Mouse (Mus musculus): ENCODE data around the gene D930020B18Rik. TPM values are rescaled to one million over a fixed set of nuclear protein-coding genes. Genes with fewer than 3 reads are reported as not detected.

The D930020B18Rik gene
- total RNA-seq, 2 experiments from 2014 or later = 0.30 to 0.39 TPM

DNA sequence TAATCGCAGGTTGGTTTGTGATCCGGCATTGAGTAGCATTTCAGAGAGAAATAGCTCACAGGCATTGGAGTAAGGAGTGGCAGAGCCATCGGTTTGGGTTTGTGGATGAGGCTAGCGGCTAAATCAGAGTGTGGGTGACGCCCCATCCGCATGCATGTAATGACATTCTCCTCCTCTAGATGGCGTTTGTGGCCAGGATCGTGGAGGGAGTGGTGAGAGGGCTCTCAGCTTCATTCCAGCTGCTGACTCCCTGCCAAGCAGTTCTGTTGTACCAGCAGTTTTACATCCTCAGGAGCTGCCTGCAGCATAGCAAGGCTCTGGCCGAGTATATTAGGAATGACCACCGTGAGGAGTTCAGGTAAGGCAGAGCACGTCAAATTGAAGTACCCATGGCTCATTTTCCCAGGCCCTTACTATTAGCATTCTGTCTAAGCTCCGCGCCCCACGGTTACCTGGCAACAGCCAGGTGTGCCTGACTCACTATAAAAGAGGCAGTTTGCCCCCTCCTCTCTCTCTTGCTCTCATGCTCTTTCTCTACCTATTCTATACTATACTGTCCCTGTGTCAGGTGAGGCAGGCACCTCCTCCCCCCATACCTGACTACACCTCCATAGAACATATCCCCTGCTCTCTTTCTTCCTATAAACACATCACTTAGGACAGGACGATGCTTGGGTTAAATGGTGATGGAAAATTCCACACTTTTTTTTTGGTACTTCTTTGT, 48.4 kb downstream of the D930020B18Rik start:
- intact Hi-C loops (cut with DNase I) = no loop called here
- DNase-seq (ENCODE audit: extremely low spot score in 1 of 2, low spot score in 2 of 2) = peak; percentile 75 to 90

DNA sequence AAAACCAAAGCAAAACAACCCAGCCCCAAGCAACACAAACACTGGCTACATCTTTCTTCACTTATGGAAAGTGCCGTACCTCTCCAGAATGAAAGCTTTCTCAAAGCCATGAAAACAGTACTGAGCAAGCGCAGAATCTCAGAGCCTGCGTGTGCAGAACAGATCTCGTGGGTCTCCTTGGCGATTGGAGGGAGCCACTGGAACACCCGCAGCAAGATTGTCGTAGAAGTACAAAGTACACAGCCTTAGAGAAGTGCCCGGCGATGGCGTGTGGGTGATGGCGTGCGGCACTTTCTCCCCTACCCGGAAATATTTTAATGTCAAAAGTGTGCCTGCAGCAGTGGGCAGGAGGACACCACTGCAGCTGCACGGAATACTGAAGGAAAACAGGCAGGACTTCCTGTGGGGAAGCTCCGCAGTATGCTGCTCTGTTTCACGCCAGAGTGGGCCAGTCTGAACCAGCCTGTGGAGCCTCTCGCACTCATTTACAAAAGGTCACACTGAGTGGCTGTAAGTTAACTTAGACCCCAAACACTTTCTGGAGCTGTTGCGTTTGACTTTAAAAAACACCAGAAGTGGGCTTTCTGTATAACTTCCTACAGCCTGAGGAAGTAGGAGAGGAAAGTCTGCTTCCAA, 51.7 kb downstream of the D930020B18Rik start:
- intact Hi-C loops (cut with DNase I) = no loop called here
- no peak for DNase-seq (ENCODE audit: extremely low spot score in 1 of 2, low spot score in 2 of 2)

DNA sequence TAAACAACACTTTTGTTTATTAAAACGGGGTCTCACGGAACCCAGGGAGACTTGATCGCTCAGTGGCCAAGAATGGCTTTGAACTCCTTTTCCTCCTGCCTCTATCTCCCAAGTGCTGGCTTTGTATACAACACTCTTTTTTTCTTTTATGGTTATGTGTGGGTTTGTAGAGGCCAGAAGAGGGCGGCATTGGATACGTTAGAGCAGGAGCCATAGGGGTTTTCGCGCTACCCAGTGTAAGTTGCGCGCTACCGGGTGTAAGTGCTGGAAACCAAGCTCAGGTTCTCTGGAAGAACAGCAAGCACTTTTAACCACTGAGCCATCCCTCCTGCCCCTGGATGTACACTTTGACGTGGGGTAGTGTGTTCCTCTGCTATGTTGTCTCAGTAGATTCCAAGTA, 53.2 kb downstream of the D930020B18Rik start:
- intact Hi-C loops (cut with DNase I) = no loop called here
- no peak for DNase-seq (ENCODE audit: extremely low spot score in 1 of 2, low spot score in 2 of 2)

DNA sequence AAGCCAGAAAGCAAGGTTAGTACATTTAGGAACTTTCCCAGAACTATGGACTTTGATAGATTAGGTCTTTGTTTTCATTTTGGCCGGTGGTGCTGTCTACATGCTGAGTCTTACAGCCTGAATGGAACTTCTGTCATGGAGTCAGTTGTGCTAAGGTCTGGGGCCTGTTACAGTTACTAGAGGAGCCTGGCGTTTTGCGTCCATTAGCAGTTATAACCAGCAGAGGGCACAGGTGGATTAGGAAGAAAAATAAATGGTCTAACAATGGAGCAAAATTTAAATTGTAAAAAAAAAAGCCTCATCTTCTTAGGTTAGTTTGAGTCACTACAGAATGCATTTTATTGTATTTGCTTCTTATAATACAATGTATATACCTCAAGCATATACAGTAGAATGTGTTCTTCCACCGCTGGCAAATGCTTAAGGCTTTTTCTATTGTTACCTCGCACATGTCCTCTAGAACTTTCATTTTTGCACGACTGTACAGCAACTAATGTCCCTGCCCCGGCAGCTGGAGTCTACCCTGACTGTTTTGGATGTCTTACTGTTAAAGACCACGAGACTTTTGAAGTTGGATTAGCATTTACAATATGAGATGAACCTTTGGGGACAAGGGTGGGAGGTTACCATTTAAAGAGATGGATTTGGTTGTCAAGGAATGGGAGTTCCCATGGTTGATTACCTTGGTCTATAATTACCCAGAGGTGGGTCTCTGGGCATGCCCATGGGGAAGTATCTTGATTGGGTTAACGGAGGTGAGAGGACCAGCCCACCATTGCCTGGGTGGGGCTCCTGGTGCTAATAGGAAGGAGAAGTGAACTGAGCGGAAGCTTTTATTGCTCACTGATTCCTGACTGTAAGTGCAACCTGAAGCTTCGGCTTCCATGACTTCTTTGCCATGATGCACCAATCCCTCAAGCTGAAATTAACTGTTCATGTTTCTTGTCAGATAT, 60.2 kb downstream of the D930020B18Rik start:
- intact Hi-C loops (cut with DNase I) = loop anchor here (5.0 kb wide), 1 partner anchor 351 kb away; no protein-coding TSS in a partner anchor
- DNase-seq (ENCODE audit: extremely low spot score in 1 of 2, low spot score in 2 of 2) = peak; percentile 31 to 47

DNA sequence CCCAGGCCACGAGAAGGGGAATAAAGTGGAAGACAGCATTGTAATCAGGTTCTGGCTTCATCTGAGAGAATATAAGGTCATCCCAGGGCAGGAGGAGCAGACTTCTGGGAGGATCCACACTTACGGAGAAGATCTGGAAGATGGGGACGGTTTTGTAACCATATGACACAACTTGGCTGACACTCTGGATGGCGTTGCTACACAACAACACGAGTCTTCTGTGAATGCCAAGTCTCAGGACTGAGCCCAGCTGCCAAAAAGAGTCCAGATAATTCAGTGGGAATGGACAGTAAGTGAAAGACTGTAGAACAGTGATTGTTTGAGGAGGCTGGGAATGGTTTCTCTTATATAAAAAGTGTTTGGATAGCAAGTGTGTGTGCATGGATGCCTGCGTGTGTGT, 62.2 kb downstream of the D930020B18Rik start:
- intact Hi-C loops (cut with DNase I) = loop anchor here (5.0 kb wide), 1 partner anchor 349 kb away; no protein-coding TSS in a partner anchor
- no peak for DNase-seq (ENCODE audit: extremely low spot score in 1 of 2, low spot score in 2 of 2)

DNA sequence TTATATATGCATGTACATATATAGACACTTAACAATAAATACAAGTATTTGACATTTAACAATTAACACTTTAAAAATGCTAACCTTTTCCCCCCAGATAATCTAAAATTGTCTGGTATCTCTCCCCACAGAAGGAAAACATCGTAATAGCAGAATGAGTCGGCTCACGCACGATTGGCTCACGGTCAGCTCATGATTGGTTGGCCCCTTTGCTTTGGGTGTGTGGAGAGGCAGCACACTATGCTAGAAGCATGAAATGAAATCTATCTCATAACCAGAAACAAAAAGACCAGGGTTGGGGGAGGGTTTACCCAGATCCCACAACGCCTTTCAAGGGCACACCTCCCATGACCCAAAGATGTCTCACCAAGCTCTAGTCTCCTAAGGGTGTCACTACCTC, 63.5 kb downstream of the D930020B18Rik start:
- intact Hi-C loops (cut with DNase I) = loop anchor here (5.0 kb wide), 1 partner anchor 347 kb away; no protein-coding TSS in a partner anchor
- DNase-seq (ENCODE audit: extremely low spot score in 1 of 2, low spot score in 2 of 2) = no peak

DNA sequence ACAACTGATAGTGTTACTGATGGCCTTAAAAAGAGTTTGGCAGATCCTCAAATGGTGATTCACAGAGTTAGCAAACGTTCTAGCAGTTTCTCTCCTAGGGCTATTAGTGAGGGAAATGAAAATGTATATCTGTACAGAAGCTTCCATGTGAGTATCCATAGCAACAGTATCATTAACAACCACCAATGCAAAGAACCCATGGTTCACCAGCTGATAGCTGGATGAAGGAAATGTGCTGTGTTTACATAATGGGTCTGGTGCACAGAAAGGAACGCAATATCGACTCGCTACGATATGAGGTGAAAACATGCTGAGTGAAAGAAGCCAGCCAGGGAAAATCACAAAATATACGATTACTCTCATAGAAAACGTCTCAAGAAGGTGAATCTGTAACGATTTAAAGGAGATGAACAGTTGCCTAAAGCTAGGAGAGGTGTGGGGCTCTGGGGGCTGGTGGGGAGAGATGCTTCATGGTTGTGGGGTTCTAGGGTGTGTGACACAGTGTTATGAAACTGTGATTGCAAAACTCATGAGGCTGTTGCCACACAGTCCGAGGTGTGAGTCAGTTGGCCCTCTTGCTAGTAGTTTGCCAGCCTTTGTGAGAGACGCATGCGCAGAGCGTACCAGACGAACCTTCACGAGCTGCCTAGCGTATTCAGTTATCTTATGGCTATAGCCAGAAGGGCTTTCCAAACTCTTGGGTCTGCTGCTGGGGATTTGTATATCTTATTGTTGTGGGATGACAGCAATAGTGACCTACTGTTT, 64.2 kb downstream of the D930020B18Rik start:
- no peak for DNase-seq (ENCODE audit: extremely low spot score in 1 of 2, low spot score in 2 of 2)

DNA sequence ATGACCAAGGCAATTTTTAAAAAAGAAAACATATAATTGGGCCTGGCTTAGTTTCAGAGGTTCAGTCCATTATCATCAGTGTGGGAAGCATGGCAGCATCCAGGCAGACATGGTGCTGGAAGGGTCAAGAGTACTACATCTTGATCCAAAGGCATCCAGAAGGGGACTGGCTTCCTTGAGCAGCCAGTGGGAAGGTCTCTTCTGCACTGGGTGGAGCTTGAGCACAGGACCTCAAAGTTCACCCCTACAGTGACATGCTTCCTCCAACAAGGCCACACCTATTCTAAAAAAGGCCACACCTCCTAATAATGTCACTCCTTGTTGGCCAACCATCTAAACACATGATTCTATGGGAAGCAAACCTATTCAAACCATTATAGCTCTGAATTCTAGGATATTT, 75.5 kb downstream of the D930020B18Rik start:
- no peak for DNase-seq (ENCODE audit: extremely low spot score in 1 of 2, low spot score in 2 of 2)
- intact Hi-C loops (cut with DNase I) = no loop called here

More for the DNA sequence above, 64.2 kb downstream of the D930020B18Rik start:
- intact Hi-C loops (cut with DNase I) = no loop called here

DNA sequence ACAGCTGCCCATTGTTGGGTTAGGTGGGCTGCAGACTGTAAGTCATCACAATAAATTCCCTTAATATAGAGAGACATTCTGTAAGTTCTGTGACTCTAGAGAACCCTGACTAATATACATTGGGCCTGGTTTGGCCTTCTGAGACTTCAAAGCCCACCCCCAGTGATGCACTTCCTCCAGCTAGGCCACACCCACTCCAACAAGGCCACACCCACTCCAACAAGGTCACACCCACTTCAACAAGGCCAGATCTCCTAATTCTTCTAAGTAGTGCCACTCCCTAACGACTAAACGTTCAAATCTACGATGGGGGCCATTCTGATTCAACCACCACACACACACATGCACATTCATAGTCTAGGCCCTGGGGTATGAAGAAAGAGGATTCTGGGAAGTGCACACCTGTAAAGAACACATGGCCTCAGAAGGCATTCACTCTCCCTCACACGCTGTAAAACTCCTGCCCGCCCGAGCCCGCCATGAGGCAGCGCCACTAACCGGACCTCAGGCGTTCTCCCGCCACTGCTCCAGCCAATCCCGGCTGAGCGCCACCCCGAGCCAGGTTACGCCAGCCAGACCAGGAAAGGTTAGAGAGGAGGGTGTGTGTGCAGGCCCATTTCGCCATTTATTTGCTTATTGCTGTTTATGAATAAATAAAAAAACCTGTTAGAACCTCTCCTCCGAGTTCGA, 77.7 kb downstream of the D930020B18Rik start:
- intact Hi-C loops (cut with DNase I) = no loop called here

DNA sequence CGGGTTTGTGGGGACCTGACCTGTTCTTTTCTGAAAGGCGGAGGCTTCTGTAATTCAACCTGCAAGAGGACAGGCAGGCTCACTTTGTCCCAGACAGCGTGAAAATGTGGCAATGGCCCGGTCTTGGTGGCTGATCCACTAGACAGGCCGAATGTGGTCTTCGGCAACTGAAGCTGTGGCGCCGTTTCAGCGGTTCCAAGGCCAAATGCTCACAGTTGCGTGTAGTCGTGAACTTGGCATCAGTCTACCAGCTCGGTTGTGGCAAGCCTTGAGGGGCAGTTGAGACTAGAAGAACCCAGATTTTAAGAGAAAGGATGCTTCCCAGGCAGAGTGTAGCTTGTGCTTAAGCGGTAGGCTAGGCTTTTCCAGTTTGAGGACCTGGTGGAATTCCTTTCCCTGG, 79.3 kb downstream of the D930020B18Rik start:
- intact Hi-C loops (cut with DNase I) = no loop called here
- no peak for DNase-seq (ENCODE audit: extremely low spot score in 1 of 2, low spot score in 2 of 2)

More for the DNA sequence above, 77.7 kb downstream of the D930020B18Rik start:
- no peak for DNase-seq (ENCODE audit: extremely low spot score in 1 of 2, low spot score in 2 of 2)

DNA sequence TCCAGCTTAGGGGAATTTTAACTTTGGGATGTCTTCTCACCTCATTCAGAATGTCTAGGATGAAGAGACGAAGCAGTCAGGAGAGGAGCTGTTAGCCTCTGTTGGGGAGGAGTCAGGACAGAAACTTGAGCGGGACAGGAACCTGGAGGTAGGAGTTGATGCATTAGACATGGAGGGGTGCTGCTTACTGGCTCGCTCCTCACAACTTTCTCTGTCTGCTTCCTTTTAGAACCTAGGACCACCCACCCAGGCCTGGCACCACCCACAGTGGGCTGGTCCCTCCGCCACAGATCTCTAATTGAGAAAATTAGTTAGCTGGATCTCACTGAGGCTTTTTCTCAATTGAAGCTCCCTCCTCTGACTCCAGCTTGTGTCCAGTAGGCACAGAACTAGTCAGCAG, 85.1 kb downstream of the D930020B18Rik start:
- DNase-seq (ENCODE audit: extremely low spot score in 1 of 2, low spot score in 2 of 2) = no peak
- intact Hi-C loops (cut with DNase I) = no loop called here

DNA sequence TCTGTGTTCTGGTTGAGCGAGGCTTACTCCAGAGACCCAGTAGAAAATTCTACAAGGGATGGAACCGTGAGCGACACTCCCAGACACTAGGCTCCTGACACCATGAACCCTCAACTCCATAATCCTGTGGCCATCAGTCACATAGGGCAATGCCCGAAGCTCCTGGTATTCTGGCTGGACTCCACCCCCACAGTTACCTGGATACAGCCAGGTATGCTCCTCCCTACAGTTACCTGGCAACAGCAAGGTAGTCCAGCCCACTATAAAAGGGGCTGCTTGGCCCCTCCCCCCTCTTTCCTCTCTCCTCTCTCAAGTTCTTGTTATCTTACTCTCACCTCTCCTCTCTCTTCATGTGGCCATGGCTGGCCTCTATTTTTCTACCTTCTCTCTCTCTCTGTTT, 85.8 kb downstream of the D930020B18Rik start:
- DNase-seq (ENCODE audit: extremely low spot score in 1 of 2, low spot score in 2 of 2) = no peak
- intact Hi-C loops (cut with DNase I) = no loop called here

DNA sequence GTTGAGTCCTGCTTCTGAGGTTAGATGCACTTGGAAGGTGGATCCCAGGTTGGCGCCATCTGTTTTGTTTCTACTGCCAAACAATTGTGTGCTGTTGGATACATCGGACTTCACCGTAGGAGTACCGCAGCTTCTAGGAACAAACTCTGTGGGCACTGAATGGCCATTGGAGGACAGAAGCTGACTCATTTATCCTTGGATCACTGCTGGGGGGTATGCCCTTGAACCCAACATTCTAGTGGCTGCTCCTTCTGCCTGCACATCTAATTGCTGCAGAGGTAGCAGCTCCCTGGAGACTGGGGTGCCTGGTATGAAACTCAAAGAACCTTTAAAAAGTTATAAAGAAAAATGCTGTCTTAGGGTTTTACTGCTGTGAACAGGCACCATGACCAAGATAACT, 86.8 kb downstream of the D930020B18Rik start:
- intact Hi-C loops (cut with DNase I) = no loop called here
- DNase-seq (ENCODE audit: extremely low spot score in 1 of 2, low spot score in 2 of 2) = no peak

DNA sequence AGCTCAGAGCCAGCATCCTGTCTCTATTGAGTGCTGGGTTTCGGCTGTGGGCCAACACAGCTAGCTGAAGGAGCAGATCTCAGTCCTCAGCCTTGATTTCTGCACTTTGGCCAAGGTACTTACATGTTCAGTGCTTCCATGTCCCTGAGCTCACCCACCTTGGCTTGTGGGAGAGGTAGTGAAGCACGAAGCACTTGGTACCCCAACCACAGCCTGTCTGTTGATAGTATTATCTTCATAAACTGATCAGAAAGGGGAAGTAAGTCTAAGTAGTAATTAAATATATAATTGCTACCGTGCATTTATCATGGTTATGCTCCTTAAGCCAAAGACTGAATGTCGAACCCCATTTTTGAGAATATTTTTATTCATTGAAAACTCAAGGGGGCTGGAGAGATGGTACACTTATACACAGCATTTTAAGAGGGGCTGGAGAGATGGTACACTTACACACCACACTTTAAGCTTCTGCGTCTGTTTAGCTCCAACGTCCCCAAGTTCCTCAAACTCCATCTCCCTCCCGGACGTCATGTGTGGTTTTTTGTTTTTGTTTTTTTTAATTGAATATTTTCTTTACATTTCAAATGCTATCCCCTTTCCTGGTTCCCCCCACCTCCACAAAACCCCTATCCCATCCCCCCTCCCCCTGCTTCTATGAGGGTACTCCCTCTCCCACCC, 89.8 kb downstream of the D930020B18Rik start:
- intact Hi-C loops (cut with DNase I) = no loop called here
- no peak for DNase-seq (ENCODE audit: extremely low spot score in 1 of 2, low spot score in 2 of 2)

DNA sequence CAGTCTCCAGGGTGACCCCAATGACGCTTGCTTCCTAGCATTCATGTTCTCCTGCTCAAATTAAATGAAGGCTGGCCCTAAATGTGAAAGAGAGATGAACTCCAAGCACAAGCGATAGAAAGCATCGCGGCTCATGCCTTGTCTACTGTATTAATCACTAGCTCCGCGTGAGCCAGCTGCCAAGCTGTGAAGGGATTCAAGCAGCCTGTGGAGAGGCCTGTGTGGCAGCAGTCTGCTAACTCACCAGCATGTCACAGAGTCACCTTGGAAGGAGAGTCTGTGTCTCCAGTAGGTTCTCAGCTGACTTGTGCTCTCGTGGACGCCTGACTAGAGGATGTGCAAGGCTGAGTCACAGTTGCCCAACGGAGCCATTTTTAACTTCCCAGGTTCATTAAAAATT, 91.2 kb downstream of the D930020B18Rik start:
- no peak for DNase-seq (ENCODE audit: extremely low spot score in 1 of 2, low spot score in 2 of 2)
- intact Hi-C loops (cut with DNase I) = no loop called here

DNA sequence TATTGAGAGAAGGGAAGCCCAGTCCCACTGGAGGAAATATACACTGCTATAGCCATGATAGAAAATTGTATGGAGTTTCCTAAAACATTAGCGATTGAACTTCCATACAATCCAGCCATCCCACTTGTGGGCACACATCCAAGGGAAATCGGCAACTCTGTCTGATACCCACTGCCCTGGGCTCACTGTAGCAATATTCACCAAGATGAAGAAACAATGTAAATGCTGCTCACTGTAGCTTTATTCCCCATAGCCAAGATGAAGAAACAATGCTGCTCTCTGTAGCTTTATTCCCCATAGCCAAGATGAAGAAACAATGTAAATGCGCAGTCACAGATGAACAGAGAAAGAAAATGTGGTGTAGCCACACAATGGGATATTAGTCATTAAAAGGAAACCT, 95.9 kb downstream of the D930020B18Rik start:
- intact Hi-C loops (cut with DNase I) = no loop called here
- DNase-seq (ENCODE audit: extremely low spot score in 1 of 2, low spot score in 2 of 2) = no peak

All from left cerebral cortex, postnatal 10 days (tissue).